Mouse (Mus musculus) ES-CJ7 (cell line): ENCODE measurements at regions not wholly inside any gene's neighbourhood (a gene's known extent, or its start where the extent isn't known, plus 50 kb on each side); places are given as distances from the start of the nearest gene placed in this dataset.

ENCODE experiments used
- DNase-seq: peaks from one replicate; pipeline ENCODE4 v3.0.0; 2011; ENCODE audit warnings: low read depth, low spot score

- peak; percentile 45 for DNase-seq
These were observed 146.2 kb downstream of the Gm28710 start for GRCm38 (mm10) chr5:16937840-16938239.

GRCm38 (mm10) chr5:16947430-16947829 lies 155.8 kb downstream of the Gm28710 start:
- peak; percentile 65 for DNase-seq

GRCm38 (mm10) chr5:16967735-16968134 lies 176.1 kb downstream of the Gm28710 start:
- DNase-seq, result no peak

- DNase-seq, result peak; percentile 99
These were observed 177.2 kb downstream of the Gm28710 start for GRCm38 (mm10) chr5:16968817-16969216.

GRCm38 (mm10) chr5:16973206-16973896 lies 181.7 kb downstream of the Gm28710 start:
- no peak for DNase-seq

GRCm38 (mm10) chr5:16976006-16976405 lies 184.4 kb downstream of the Gm28710 start:
- no peak for DNase-seq

GRCm38 (mm10) chr5:16984877-16985276 lies 193.3 kb downstream of the Gm28710 start:
- no peak for DNase-seq

GRCm38 (mm10) chr5:16991518-16991917 lies 199.9 kb downstream of the Gm28710 start:
- no peak for DNase-seq

GRCm38 (mm10) chr5:16999183-16999582 lies 207.6 kb downstream of the Gm28710 start:
- DNase-seq, result no peak

- no peak for DNase-seq
These were observed 215.4 kb downstream of the Gm28710 start for GRCm38 (mm10) chr5:17006807-17007522.

GRCm38 (mm10) chr5:17021636-17022035 lies 230.0 kb downstream of the Gm28710 start:
- DNase-seq, result no peak

- DNase-seq, result no peak
These were observed 262.3 kb downstream of the Gm28710 start for GRCm38 (mm10) chr5:17053935-17054334.

GRCm38 (mm10) chr5:17064565-17064964 lies 273.0 kb downstream of the Gm28710 start:
- DNase-seq, result no peak

- no peak for DNase-seq
These were observed 288.8 kb downstream of the Gm28710 start for GRCm38 (mm10) chr5:17080405-17080804.

- no peak for DNase-seq
These were observed 261.4 kb upstream of the Speer4f2 start for GRCm38 (mm10) chr5:17111556-17111955.

- DNase-seq, result peak; percentile 35
These were observed 261.0 kb upstream of the Speer4f2 start for GRCm38 (mm10) chr5:17112026-17112425.

- no peak for DNase-seq
These were observed 257.9 kb upstream of the Speer4f2 start for GRCm38 (mm10) chr5:17115035-17115434.

- no peak for DNase-seq
These were observed 256.9 kb upstream of the Speer4f2 start for GRCm38 (mm10) chr5:17116072-17116471.

GRCm38 (mm10) chr5:17125240-17125639 lies 247.7 kb upstream of the Speer4f2 start:
- DNase-seq, result no peak

- no peak for DNase-seq
These were observed 245.5 kb upstream of the Speer4f2 start for GRCm38 (mm10) chr5:17127501-17127900.

GRCm38 (mm10) chr5:17135489-17135888 lies 237.5 kb upstream of the Speer4f2 start:
- DNase-seq, result no peak

GRCm38 (mm10) chr5:17141555-17141954 lies 231.4 kb upstream of the Speer4f2 start:
- no peak for DNase-seq

- no peak for DNase-seq
These were observed 198.4 kb upstream of the Speer4f2 start for GRCm38 (mm10) chr5:17174562-17174961.
